Comparison of ENCODE assay signal across 9 mouse cellular contexts in genomic region chr2:57113431-57113830, GRCm38 (mm10). TPM values are rescaled to one million over a fixed set of nuclear protein-coding genes. Genes with fewer than 3 reads are reported as not detected.
DNase-seq lines count a peak whose midpoint lies in the region; ATAC-seq and TF ChIP-seq lines count a peak whose summit lies in the region.
"Had no signal": no experiment of that assay in that cellular context is flagged by ENCODE, and none has a peak within 500 bp of the region (broad histone marks: within the 10 kb centered on the region; RNA-seq: fewer than 3 reads in every experiment).

No protein-coding gene starts in this region.

- no peak overlapping the region for H3K27ac ChIP-seq in heart, postnatal 0 days (ENCODE audit: low read depth)
- no peak overlapping the region for H3K27ac ChIP-seq in heart, adult 2 months
- no peak overlapping the region for H3K27ac ChIP-seq in embryonic facial prominence, embryonic 12.5 days
- no peak overlapping the region for H3K27ac ChIP-seq in hindbrain, embryonic 13.5 days
- H3K27ac ChIP-seq in midbrain, embryonic 12.5 days (replicated peaks) = no peak overlapping the region

- ATAC-seq in heart, postnatal 0 days (ENCODE audit: insufficient read depth, low read depth) = no peak
- no peak for ATAC-seq in embryonic facial prominence, embryonic 12.5 days (ENCODE audit: insufficient number of reproducible peaks, insufficient read depth, low FRiP score, low TSS enrichment)
- no peak for ATAC-seq in hindbrain, embryonic 13.5 days (ENCODE audit: low FRiP score)
- ATAC-seq in midbrain, embryonic 12.5 days (ENCODE audit: low FRiP score, low read depth) = no peak

- H3K9ac ChIP-seq in heart, postnatal 0 days (replicated peaks; ENCODE audit: low read depth, low read length) = no peak overlapping the region
- H3K9ac ChIP-seq in heart, adult 2 months (ENCODE audit: low read depth, low read length) = no peak overlapping the region
- H3K9ac ChIP-seq in embryonic facial prominence, embryonic 12.5 days = no peak overlapping the region
- peak overlapping the region; percentile 72; the same call in 1 of the 2 replicates for H3K9ac ChIP-seq in hindbrain, embryonic 13.5 days
- no peak overlapping the region for H3K9ac ChIP-seq in midbrain, embryonic 12.5 days (replicated peaks)

- TF ChIP-seq POLR2A in heart, adult 2 months (IDR thresholded peaks at IDR 0.05; ENCODE audit: insufficient read depth, low read depth, low read length) = no peak

- intact Hi-C loops in heart, adult 2 months (cut with DNase I) = loop anchor here (10.0 kb wide), 2 partner anchors 121 to 261 kb away; partner anchors contain the start of gene Gpd2

- TF ChIP-seq CTCF in heart, postnatal 0 days (IDR thresholded peaks at IDR 0.05; ENCODE audit: low read depth) = no peak
- no peak for TF ChIP-seq CTCF in heart, adult 2 months (IDR thresholded peaks at IDR 0.05)

- 58% methylated on average over 5 of the region's 5 CpGs for WGBS in heart, postnatal 0 days
- 80% methylated on average over 5 of the region's 5 CpGs for WGBS in heart, adult 2 months
- WGBS in embryonic facial prominence, embryonic 12.5 days = 20% methylated on average over 5 of the region's 5 CpGs
- WGBS in hindbrain, embryonic 13.5 days = 10% methylated on average over 5 of the region's 5 CpGs
- WGBS in midbrain, embryonic 12.5 days = 12% methylated on average over 5 of the region's 5 CpGs

- H3K4me3 ChIP-seq in heart, postnatal 0 days (ENCODE audit: low read depth, low read length) = peak overlapping the region; percentile 79
- no peak overlapping the region for H3K4me3 ChIP-seq in heart, adult 2 months
- peak overlapping the region; percentile 91; the same call in 1 of the 2 replicates for H3K4me3 ChIP-seq in embryonic facial prominence, embryonic 12.5 days
- H3K4me3 ChIP-seq in hindbrain, embryonic 13.5 days = peak overlapping the region; percentile 81
- peak overlapping the region; percentile 80 for H3K4me3 ChIP-seq in midbrain, embryonic 12.5 days

- DNase-seq in heart, postnatal 0 days (ENCODE audit: low spot score) = no peak
- no peak for DNase-seq in heart, adult 2 months
- no peak for DNase-seq in right cerebral cortex, adult 18-20 months
- no peak for DNase-seq in layer of hippocampus, postnatal 36 days
- DNase-seq in T-cell, adult 2 months (ENCODE audit: low spot score) = no peak
- DNase-seq: kidney, adult 18-20 months had no signal

- H3K27me3 ChIP-seq in heart, postnatal 0 days (ENCODE audit: control insufficient read depth, insufficient read depth, low read length) = peaks cover 57% of the 10 kb centered on the region
- peaks cover 12% of the 10 kb centered on the region for H3K27me3 ChIP-seq in heart, adult 2 months (ENCODE audit: control insufficient read depth, insufficient read depth, low read length)
- peaks cover 52% of the 10 kb centered on the region for H3K27me3 ChIP-seq in embryonic facial prominence, embryonic 12.5 days
- H3K27me3 ChIP-seq in hindbrain, embryonic 13.5 days = peaks cover 76% of the 10 kb centered on the region
- peaks cover 86% of the 10 kb centered on the region for H3K27me3 ChIP-seq in midbrain, embryonic 12.5 days

- H3K36me3 ChIP-seq in heart, postnatal 0 days (replicated peaks; ENCODE audit: control insufficient read depth, insufficient read depth, low read length) = no peaks in the 10 kb centered on the region
- H3K36me3 ChIP-seq in heart, adult 2 months (ENCODE audit: control insufficient read depth, insufficient read depth, low read length) = no peaks in the 10 kb centered on the region
- H3K36me3 ChIP-seq in embryonic facial prominence, embryonic 12.5 days = no peaks in the 10 kb centered on the region
- no peaks in the 10 kb centered on the region for H3K36me3 ChIP-seq in hindbrain, embryonic 13.5 days
- no peaks in the 10 kb centered on the region for H3K36me3 ChIP-seq in midbrain, embryonic 12.5 days

- no peaks in the 10 kb centered on the region for H3K79me2 ChIP-seq in heart, adult 2 months (replicated peaks; ENCODE audit: control insufficient read depth, insufficient read depth, low read length)

- no peak for TF ChIP-seq EP300 in heart, postnatal 0 days (IDR thresholded peaks at IDR 0.05; ENCODE audit: low read depth)
- no peak for TF ChIP-seq EP300 in heart, adult 2 months (IDR thresholded peaks at IDR 0.05; ENCODE audit: insufficient read depth, low read depth, low read length)

- peak overlapping the region; percentile 95 for H3K4me2 ChIP-seq in heart, postnatal 0 days (ENCODE audit: low read depth, low read length)
- peak overlapping the region; percentile 97 for H3K4me2 ChIP-seq in embryonic facial prominence, embryonic 12.5 days (replicated peaks)
- H3K4me2 ChIP-seq in hindbrain, embryonic 13.5 days = peak overlapping the region; percentile 97
- H3K4me2 ChIP-seq in midbrain, embryonic 12.5 days (replicated peaks) = peak overlapping the region; percentile 96

- no peaks in the 10 kb centered on the region for H3K9me3 ChIP-seq in heart, postnatal 0 days (replicated peaks; ENCODE audit: control insufficient read depth, low read length)
- H3K9me3 ChIP-seq in embryonic facial prominence, embryonic 12.5 days = no peaks in the 10 kb centered on the region
- H3K9me3 ChIP-seq in hindbrain, embryonic 13.5 days = no peaks in the 10 kb centered on the region
- H3K9me3 ChIP-seq in midbrain, embryonic 12.5 days = no peaks in the 10 kb centered on the region

- H3K4me1 ChIP-seq in heart, postnatal 0 days (ENCODE audit: control insufficient read depth, insufficient read depth) = peaks cover 6% of the 10 kb centered on the region; the same call in 1 of the 2 replicates
- no peaks in the 10 kb centered on the region; the same call in 1 of the 2 replicates for H3K4me1 ChIP-seq in heart, adult 2 months (ENCODE audit: control insufficient read depth, insufficient read depth, low read length)
- H3K4me1 ChIP-seq in embryonic facial prominence, embryonic 12.5 days = peaks cover 25% of the 10 kb centered on the region; the same call in 1 of the 2 replicates
- H3K4me1 ChIP-seq in hindbrain, embryonic 13.5 days (replicated peaks) = peaks cover 61% of the 10 kb centered on the region
- H3K4me1 ChIP-seq in midbrain, embryonic 12.5 days = peaks cover 57% of the 10 kb centered on the region

RNA-seq across cellular contexts. Expression of gene Nr4a2, which starts 10.4 kb away (rescaled TPM):
- 0.34 and 1.2 TPM in 2 replicates for total RNA-seq in heart, postnatal 0 days (2014; rRNA removed; ENCODE audit: low replicate concordance)
- 1.2 TPM in 2 replicates for polyA plus RNA-seq in heart, postnatal 0 days (2015; fragmentation: Nextera tagmentation; extraction: Ambion mirVana)
- 1 to 10 TPM; 1.0 to 2.6 TPM for total RNA-seq in heart, adult 2 months (2021)
- 1.1 and 1.5 TPM in 2 replicates for polyA plus RNA-seq in heart, adult 2 months (2012; rRNA removed)
- 7.5 and 8.4 TPM in 2 replicates for polyA plus RNA-seq in embryonic facial prominence, embryonic 12.5 days (2016; fragmentation: Nextera tagmentation; extraction: Ambion mirVana)
- polyA plus RNA-seq in hindbrain, embryonic 13.5 days (2015; fragmentation: Nextera tagmentation; extraction: Ambion mirVana) = 25.7 and 28.6 TPM in 2 replicates
- 31.4 and 35.2 TPM in 2 replicates for polyA plus RNA-seq in midbrain, embryonic 12.5 days (2016; fragmentation: Nextera tagmentation; extraction: Ambion mirVana)
- total RNA-seq in layer of hippocampus, postnatal 36 days (2021) = 10 to 100 TPM; 58.3 to 65.2 TPM
